Mouse (Mus musculus) liver, embryonic 14.5 days (tissue): ENCODE data around the gene Gm28038. TPM values are rescaled to one million over a fixed set of nuclear protein-coding genes. Genes with fewer than 3 reads are reported as not detected.

Source experiments
- ATAC-seq: fragments of 200-750 bp; cut with Nextera tagmentation; 2 replicates; pipeline ENCODE4 v1.8.0; 2017; ENCODE audit warnings: moderate number of reproducible peaks, mild to moderate bottlenecking, moderate library complexity; ENCODE audit not compliant: insufficient read depth
- DNase-seq, 3 experiments: peaks; one replicate each; pipeline ENCODE4 v3.0.0-alpha.2; 2012 to 2013; ENCODE audit warnings: low read depth in 3 of 3, low spot score in 3 of 3
- H3K27ac ChIP-seq: fragments of 300-500 bp; sonication (generic); 2 replicates; pipeline ENCODE4 v1.5.1; 2014; ENCODE audit warnings: moderate library complexity, mild to moderate bottlenecking, control low read depth, inconsistent platforms
- H3K27me3 ChIP-seq: fragments of 300-500 bp; sonication (generic); 2 replicates; pipeline ENCODE4 v1.6.1; 2014; ENCODE audit warnings: mild to moderate bottlenecking, low read length, moderate library complexity; ENCODE audit not compliant: control insufficient read depth, insufficient read depth
- H3K36me3 ChIP-seq: fragments of 300-500 bp; sonication (generic); replicated peaks from 2 replicates; pipeline ENCODE4 v1.6.1; 2014; ENCODE audit warnings: low read depth; ENCODE audit not compliant: control insufficient read depth, insufficient read depth
- H3K4me1 ChIP-seq, 2 experiments: fragments of 200-500 bp in 1 of 2; fragments of 300-500 bp in 1 of 2; sonication (generic) in 1 of 2; replicated peaks; 2 replicates each; pipeline ENCODE4 v1.6.1; 2012 to 2014; ENCODE audit warnings: antibody characterized with exemption in 1 of 2, inconsistent platforms in 1 of 2, low read length in 1 of 2; ENCODE audit not compliant: control insufficient read depth in 2 of 2, insufficient read depth in 2 of 2
- H3K4me2 ChIP-seq: fragments of 300-500 bp; sonication (generic); 2 replicates; pipeline ENCODE4 v1.6.1; 2014; ENCODE audit warnings: low read depth, mild to moderate bottlenecking, control low read depth, moderate library complexity
- H3K4me3 ChIP-seq, 2 experiments: fragments of 200-500 bp in 1 of 2; fragments of 300-500 bp in 1 of 2; sonication (generic) in 1 of 2; 2 replicates each; pipeline ENCODE4 v1.5.1; 2012 to 2014; ENCODE audit warnings: low read depth in 2 of 2, low read length in 2 of 2, mild to moderate bottlenecking in 2 of 2, control low read depth in 1 of 2, inconsistent platforms in 1 of 2, moderate library complexity in 1 of 2; ENCODE audit not compliant: insufficient read depth in 1 of 2
- H3K9ac ChIP-seq: fragments of 300-500 bp; sonication (generic); replicated peaks from 2 replicates; pipeline ENCODE4 v1.6.1; 2014; ENCODE audit warnings: mild to moderate bottlenecking, control low read depth, moderate library complexity
- H3K9me3 ChIP-seq: fragments of 300-500 bp; sonication (generic); 2 replicates; pipeline ENCODE4 v1.6.1; 2016; ENCODE audit warnings: low read length, mixed read lengths; ENCODE audit not compliant: control insufficient read depth
- CTCF ChIP-seq: IDR thresholded peaks from 2 replicates; pipeline ENCODE4 v1.5.1; 2016; ENCODE audit warnings: antibody characterized with exemption, low read depth, control low read depth
- EP300 ChIP-seq: IDR thresholded peaks from 2 replicates; pipeline ENCODE4 v1.6.1; 2016; ENCODE audit warnings: antibody characterized with exemption, low read depth
- WGBS: fragments of 180-500 bp; shearing (Covaris S2); extraction: QIAGEN DNeasy Blood & Tissue Kit; methylation state at CpG from one replicate; pipeline ENCODE4 v1.1.7; 2014; ENCODE audit not compliant: insufficient replicate concordance; 5-methylcytosine and 5-hydroxymethylcytosine counted together
- polyA plus RNA-seq, 2 experiments: library from polyadenylated mRNA; depleted of rRNA in 1 of 2; stranded (reverse) in 1 of 2; unstranded in 1 of 2; fragments of >200 nt; fragmentation: Nextera tagmentation in 1 of 2; extraction: Ambion mirVana in 1 of 2; gene quantifications; 2 replicates each; pipeline versions ENCODE4 v1.2.1 to v1.2.3; 2012 to 2014

The Gm28038 gene
- not detected in 2 replicates for polyA plus RNA-seq (2012; rRNA removed)
- not detected in 2 replicates for polyA plus RNA-seq (2014; fragmentation: Nextera tagmentation; extraction: Ambion mirVana)

GRCm38 (mm10) chr2:30280743-30281142 is at the start of gene Gm28038:
Gene Gm28038 (plus strand): TSS chr2:30281043.
- no peak for DNase-seq
- no peak within 1 kb of the TSS for H3K4me3 ChIP-seq
- no peak within 1 kb of the TSS for H3K27ac ChIP-seq
- no peaks in the 10 kb centered on the region for H3K27me3 ChIP-seq
- no peaks in the 10 kb centered on the region for H3K9me3 ChIP-seq
- H3K9ac ChIP-seq: no peak within 1 kb of the TSS
- no peak for ATAC-seq
- 79% methylated on average over 11 of the region's 11 CpGs for WGBS
- H3K4me2 ChIP-seq: no peak within 1 kb of the TSS
- no peak for TF ChIP-seq EP300
- no peak for TF ChIP-seq CTCF
- no peaks in the 10 kb centered on the region for H3K36me3 ChIP-seq
- peaks cover 0 to 6% of the 10 kb centered on the region in 2 experiments; a peak in 2 of 4 replicates for H3K4me1 ChIP-seq

- ATAC-seq: no peak
- whole genome bisulfite sequencing: 36% methylated on average over 5 of the region's 5 CpGs
- no peaks in the 10 kb centered on the region; the same call in 1 of the 2 replicates for H3K36me3 ChIP-seq
- no peaks in the 10 kb centered on the region for H3K27me3 ChIP-seq
- no peak overlapping the region for H3K4me2 ChIP-seq
- TF ChIP-seq EP300 (no peak), CTCF (no peak)
- H3K9me3 ChIP-seq: no peaks in the 10 kb centered on the region; the same call in 1 of the 2 replicates
- H3K4me3 ChIP-seq: no peak overlapping the region
- DNase-seq: no peak
- no peak overlapping the region for H3K27ac ChIP-seq
- peaks cover 12 to 28% of the 10 kb centered on the region in 2 experiments for H3K4me1 ChIP-seq
- H3K9ac ChIP-seq: no peak overlapping the region
Measured at GRCm38 (mm10) chr2:30235593-30235992, 45.2 kb upstream of the Gm28038 start.

GRCm38 (mm10) chr2:30236426-30237198 is 44.2 kb upstream of the Gm28038 start:
- Histone ChIP-seq H3K36me3 (peaks cover 8% of the 10 kb centered on the region), H3K4me1 (peaks cover 12 to 29% of the 10 kb centered on the region in 2 experiments), H3K27ac (peak overlapping the region; percentile 0), H3K27me3 (no peaks in the 10 kb centered on the region), H3K4me2 (peak overlapping the region; percentile 94), H3K9ac (peak overlapping the region; percentile 83), H3K4me3 (peak overlapping the region; percentile 71 to 84), H3K9me3 (no peaks in the 10 kb centered on the region)
- DNase-seq (no peak), ATAC-seq (no peak)
- 4% methylated on average over 18 of the region's 18 CpGs for WGBS
- TF ChIP-seq EP300: no peak
- no peak for TF ChIP-seq CTCF

- H3K27me3 ChIP-seq: no peaks in the 10 kb centered on the region
Measured at GRCm38 (mm10) chr2:30237199-30237880, 43.5 kb upstream of the Gm28038 start, which contains the start of gene Lrrc8a. Gene Lrrc8a (plus strand): TSS chr2:30237715.

More at GRCm38 (mm10) chr2:30237199-30237880, 43.5 kb upstream of the Gm28038 start, which contains the start of gene Lrrc8a:
- ATAC-seq: peak; percentile 95
- under 1% methylated on average over 67 of the region's 67 CpGs for WGBS
- 0 out of 2 replicates have a peak, but pooled peaks have one; percentile 39 for TF ChIP-seq EP300
- TF ChIP-seq CTCF: peak; percentile 55
- Histone ChIP-seq H3K36me3 (peaks cover 10% of the 10 kb centered on the region), H3K9me3 (no peaks in the 10 kb centered on the region), H3K4me1 (peaks cover 12 to 31% of the 10 kb centered on the region in 2 experiments), H3K4me3 (peak within 1 kb of the TSS; percentile 84 to 94), H3K4me2 (peak within 1 kb of the TSS; percentile 94), H3K9ac (peak within 1 kb of the TSS; percentile 83), H3K27ac (peak within 1 kb of the TSS; percentile 53)
- peak; percentile 96 to 97 (median 96) for DNase-seq
